Mouse (Mus musculus) testis, adult 10 weeks (tissue): Measurements from ENCODE around the gene Lpin1. TPM values are rescaled to one million over a fixed set of nuclear protein-coding genes. Genes with fewer than 3 reads are reported as not detected.

Source experiments
- polyA plus RNA-seq: library from polyadenylated mRNA; stranded (reverse); fragments of 350-450 nt; fragmentation: Illumina TruSeq; extraction: RNeasy Lipid Tissue Mini Kit (QIAGEN cat#74804); gene quantifications from one replicate; pipeline ENCODE4 v1.2.3, GENCODE M21; 2014; ENCODE audit warnings: low read depth, low replicate concordance

Gene Lpin1
- polyA plus RNA-seq = 157 TPM

GRCm38 (mm10) chr12:16610936-16611335 is at the start of gene Lpin1:
Lpin1 (minus strand) TSS chr12:16610966.

GRCm38 (mm10) chr12:16653332-16654093 is 42.7 kb upstream of the Lpin1 start, which contains the start of gene Ntsr2:
Ntsr2 (plus strand) TSS chr12:16653382.

Other genes with a start within 250 kb of the Lpin1 start
- 0.11 TPM for gene Ntsr2, start 42.4 kb upstream of the Lpin1 start, polyA plus RNA-seq
- 0.99 TPM for gene Greb1, start 189.9 kb upstream of the Lpin1 start, polyA plus RNA-seq
- gene E2f6, start 200.0 kb upstream of the Lpin1 start, polyA plus RNA-seq = 8.8 TPM